Mouse (Mus musculus) neural tube, embryonic 14.5 days (tissue): ENCODE measurements around the gene Jak3. TPM values are rescaled to one million over a fixed set of nuclear protein-coding genes. Genes with fewer than 3 reads are reported as not detected.

ENCODE experiments used
- ATAC-seq: fragments of 200-750 bp; cut with Nextera tagmentation; 2 replicates; pipeline ENCODE4 v1.8.0; 2017; ENCODE audit warnings: low read depth, mild to moderate bottlenecking, moderate TSS enrichment, moderate library complexity
- H3K27ac ChIP-seq: fragments of 300-500 bp; sonication (generic); 2 replicates; pipeline ENCODE4 v1.5.1; 2014; ENCODE audit warnings: low read depth, mild to moderate bottlenecking, control low read depth, low read length, moderate library complexity, mixed read lengths
- H3K27me3 ChIP-seq: fragments of 300-500 bp; sonication (generic); 2 replicates; pipeline ENCODE4 v1.6.1; 2014; ENCODE audit warnings: low read length; ENCODE audit not compliant: control insufficient read depth, insufficient read depth
- H3K36me3 ChIP-seq: fragments of 300-500 bp; sonication (generic); 2 replicates; pipeline ENCODE4 v1.6.1; 2014; ENCODE audit warnings: low read length, mixed read lengths; ENCODE audit not compliant: control insufficient read depth, insufficient read depth
- H3K4me1 ChIP-seq: fragments of 300-500 bp; sonication (generic); 2 replicates; pipeline ENCODE4 v1.6.1; 2014; ENCODE audit warnings: low read length; ENCODE audit not compliant: control insufficient read depth, insufficient read depth
- H3K4me2 ChIP-seq: fragments of 300-500 bp; sonication (generic); 2 replicates; pipeline ENCODE4 v1.6.1; 2014; ENCODE audit warnings: mild to moderate bottlenecking, low read depth, low read length, control low read depth
- H3K4me3 ChIP-seq: fragments of 300-500 bp; sonication (generic); 2 replicates; pipeline ENCODE4 v1.5.1; 2014; ENCODE audit warnings: low read depth, low read length, control low read depth, mixed read lengths
- H3K9ac ChIP-seq: fragments of 300-500 bp; sonication (generic); replicated peaks from 2 replicates; pipeline ENCODE4 v1.6.1; 2014; ENCODE audit warnings: low read depth, mild to moderate bottlenecking, control low read depth, low read length, mixed read lengths
- H3K9me3 ChIP-seq: fragments of 300-500 bp; sonication (generic); 2 replicates; pipeline ENCODE4 v1.6.1; 2016; ENCODE audit warnings: low read length; ENCODE audit not compliant: control insufficient read depth
- WGBS: fragments of 180-500 bp; shearing (Covaris S2); extraction: QIAGEN DNeasy Blood & Tissue Kit; methylation state at CpG from one replicate; pipeline ENCODE4 v1.1.7; 2014; 5-methylcytosine and 5-hydroxymethylcytosine counted together
- polyA plus RNA-seq: library from polyadenylated mRNA; unstranded; fragments of >200 nt; fragmentation: Nextera tagmentation; extraction: Ambion mirVana; gene quantifications from 2 replicates; pipeline ENCODE4 v1.2.1, GENCODE M21; 2014

Jak3 gene
- polyA plus RNA-seq: 2.8 and 4.1 TPM in 2 replicates

GRCm38 (mm10) chr8:71676020-71676741 lies at the start of gene Jak3:
TSS of gene Jak3 (plus strand) at chr8:71676296.
- Histone ChIP-seq H3K9me3 (no peaks in the 10 kb centered on the region), H3K4me1 (peaks cover 6% of the 10 kb centered on the region; the same call in 1 of the 2 replicates), H3K27me3 (peaks cover 33% of the 10 kb centered on the region), H3K4me3 (peak within 1 kb of the TSS; percentile 63), H3K36me3 (no peaks in the 10 kb centered on the region), H3K27ac (peak within 1 kb of the TSS; percentile 62), H3K4me2 (peak within 1 kb of the TSS; percentile 78), H3K9ac (peak within 1 kb of the TSS; percentile 73)
- peak; percentile 57 for ATAC-seq
- 2% methylated on average over 40 of the region's 40 CpGs for WGBS

DNA sequence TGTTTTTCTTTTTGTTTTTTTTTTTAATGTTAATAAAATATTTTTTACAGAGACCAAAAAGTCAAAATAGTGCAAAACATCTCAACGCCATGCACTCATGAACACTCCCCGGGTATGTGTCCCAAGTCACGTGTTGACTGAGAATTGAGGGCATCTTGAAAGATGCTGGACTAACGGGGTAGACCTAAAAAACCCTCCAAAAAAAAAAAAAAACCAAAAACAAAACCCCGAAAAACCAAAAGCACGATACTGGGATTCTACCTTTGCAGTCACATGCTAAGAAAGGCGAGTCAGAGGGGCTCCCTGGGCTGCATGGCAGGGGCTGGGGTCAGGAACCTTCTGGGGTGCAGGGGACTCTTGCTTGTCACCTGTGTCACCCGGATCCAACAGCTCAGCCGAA lies 49.3 kb upstream of the Jak3 start:
- Histone ChIP-seq H3K9ac (no peak overlapping the region), H3K9me3 (no peaks in the 10 kb centered on the region), H3K27me3 (no peaks in the 10 kb centered on the region), H3K4me1 (peaks cover 10% of the 10 kb centered on the region), H3K27ac (no peak overlapping the region), H3K4me3 (no peak overlapping the region), H3K4me2 (no peak overlapping the region), H3K36me3 (peaks cover 28% of the 10 kb centered on the region)
- WGBS: 90% methylated on average over 9 of the region's 9 CpGs
- no peak for ATAC-seq

DNA sequence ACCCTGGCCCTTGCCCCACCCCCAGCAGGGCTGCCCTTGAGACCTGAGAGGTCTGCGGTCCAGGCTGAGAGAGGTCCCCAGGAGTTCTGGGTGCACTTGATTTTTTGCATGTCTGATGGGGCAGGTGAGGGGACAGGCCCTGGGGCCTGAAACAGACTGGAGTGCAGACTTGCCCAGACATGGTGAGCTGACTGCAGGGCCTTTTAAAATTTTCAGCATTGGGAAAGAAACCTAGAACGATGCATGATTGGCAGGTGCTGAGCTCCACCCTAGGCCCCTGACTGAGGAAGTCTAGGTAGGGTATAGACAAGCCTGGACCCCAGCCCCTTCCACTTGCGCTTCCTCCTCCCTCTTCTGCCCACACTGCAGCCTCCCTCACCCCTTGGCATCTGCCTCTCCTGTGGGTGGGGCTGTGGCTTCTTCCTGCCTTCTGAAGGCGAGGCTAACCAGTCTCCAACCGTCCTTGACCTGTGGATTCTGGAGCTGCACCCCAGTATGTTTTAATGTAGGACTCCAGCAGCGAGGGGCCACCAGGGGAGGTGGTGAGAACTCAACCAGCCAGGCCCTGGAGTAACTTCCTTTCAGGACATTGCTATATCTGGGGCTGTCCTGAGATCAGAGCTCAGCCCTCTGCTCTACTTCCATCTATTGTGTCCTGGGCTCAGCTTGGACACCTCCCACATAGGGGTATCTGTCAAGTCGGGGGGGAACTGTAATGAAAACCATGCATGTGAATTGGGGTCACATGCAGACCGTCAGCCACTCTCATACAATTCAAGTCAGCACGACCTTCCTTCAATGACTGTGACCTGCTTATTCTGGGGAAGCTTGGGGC lies 48.6 kb upstream of the Jak3 start:
- H3K4me1 ChIP-seq: peaks cover 10% of the 10 kb centered on the region
- no peaks in the 10 kb centered on the region for H3K9me3 ChIP-seq
- 60% methylated on average over 9 of the region's 9 CpGs for WGBS
- H3K4me2 ChIP-seq: no peak overlapping the region
- H3K4me3 ChIP-seq: no peak overlapping the region
- no peak overlapping the region for H3K9ac ChIP-seq
- no peak for ATAC-seq
- H3K27me3 ChIP-seq: no peaks in the 10 kb centered on the region
- H3K27ac ChIP-seq: no peak overlapping the region; the same call in 1 of the 2 replicates
- peaks cover 21% of the 10 kb centered on the region for H3K36me3 ChIP-seq

DNA sequence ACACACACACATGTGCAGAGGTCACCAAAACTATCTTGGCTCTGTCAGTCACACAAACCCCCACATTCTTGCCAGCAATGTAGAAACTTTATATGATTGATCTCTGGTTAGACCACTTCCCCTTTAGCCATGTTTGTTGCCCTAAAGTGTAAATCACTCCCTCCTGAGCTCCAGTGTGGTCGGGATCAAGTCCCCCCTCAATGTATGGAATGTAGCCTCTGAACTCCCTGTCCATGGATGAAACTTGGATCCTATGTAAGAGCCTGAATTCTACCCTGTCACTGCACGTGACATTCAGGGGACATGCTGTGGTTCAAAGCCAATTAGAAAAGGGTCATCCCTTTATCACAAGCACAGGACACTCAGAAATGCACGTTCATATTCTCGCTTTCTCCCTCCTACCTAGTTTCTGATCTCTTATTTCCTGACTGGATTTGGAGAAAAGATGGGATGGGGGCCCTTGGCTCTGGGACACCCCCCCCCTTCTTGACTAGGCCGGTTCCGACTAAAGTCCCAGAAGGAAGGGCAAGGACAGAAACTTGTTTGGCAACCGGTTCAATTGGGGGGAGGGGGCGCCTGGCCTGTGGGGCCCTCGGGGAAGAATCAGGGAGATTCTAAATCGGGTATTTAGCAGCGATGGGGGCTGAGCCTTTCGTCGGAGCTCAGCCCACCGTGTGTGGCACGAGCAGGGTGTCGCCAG lies 47.5 kb upstream of the Jak3 start:
- peak overlapping the region; percentile 39 for H3K4me3 ChIP-seq
- H3K4me2 ChIP-seq: peak overlapping the region; percentile 92
- peaks cover 10% of the 10 kb centered on the region for H3K36me3 ChIP-seq
- peak overlapping the region; percentile 66 for H3K9ac ChIP-seq
- ATAC-seq: no peak
- H3K27me3 ChIP-seq: no peaks in the 10 kb centered on the region
- peaks cover 10% of the 10 kb centered on the region for H3K4me1 ChIP-seq
- 10% methylated on average over 16 of the region's 16 CpGs for WGBS
- no peaks in the 10 kb centered on the region for H3K9me3 ChIP-seq
- H3K27ac ChIP-seq: peak overlapping the region; percentile 80

DNA sequence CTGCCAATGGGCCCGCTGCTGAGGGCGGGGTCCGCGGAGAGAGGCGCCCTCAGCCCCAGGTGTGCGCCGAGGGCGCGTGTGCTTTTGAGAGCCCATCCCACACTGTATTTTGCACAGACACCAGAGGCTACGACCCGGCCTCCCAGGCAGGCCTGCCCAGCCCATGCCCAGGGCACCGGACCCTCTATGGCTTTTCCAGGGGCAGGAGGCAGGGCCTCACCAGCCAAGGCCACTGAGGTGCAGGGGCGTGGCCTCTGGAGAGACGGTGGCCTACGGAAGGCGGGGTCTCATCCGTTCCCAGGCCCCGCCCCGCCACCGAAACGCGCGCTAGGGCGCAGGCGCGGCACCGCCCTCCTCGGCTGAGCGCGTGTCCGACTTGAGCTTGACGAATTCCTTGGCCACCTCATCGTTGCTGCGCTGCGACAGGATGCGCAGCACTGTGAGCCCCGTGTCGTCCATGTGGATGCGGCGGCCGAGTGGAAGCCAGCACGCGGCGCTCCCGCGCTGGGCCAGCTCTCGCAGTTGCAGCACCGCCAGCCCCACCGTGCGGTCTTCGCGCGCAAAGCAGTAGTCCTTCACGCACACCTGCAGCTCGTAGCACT lies 46.9 kb upstream of the Jak3 start:
- Histone ChIP-seq H3K27me3 (no peaks in the 10 kb centered on the region), H3K4me1 (peaks cover 10% of the 10 kb centered on the region), H3K27ac (peak overlapping the region; percentile 80), H3K9ac (peak overlapping the region; percentile 66), H3K36me3 (peaks cover 4% of the 10 kb centered on the region; the same call in 1 of the 2 replicates), H3K4me3 (peak overlapping the region; percentile 39), H3K9me3 (no peaks in the 10 kb centered on the region), H3K4me2 (peak overlapping the region; percentile 92)
- WGBS: under 1% methylated on average over 55 of the region's 55 CpGs
- peak; percentile 87 for ATAC-seq

- peak overlapping the region; percentile 80; the same call in 1 of the 2 replicates for H3K27ac ChIP-seq
- H3K4me2 ChIP-seq: peak overlapping the region; percentile 92
- no peaks in the 10 kb centered on the region; the same call in 1 of the 2 replicates for H3K36me3 ChIP-seq
- H3K27me3 ChIP-seq: no peaks in the 10 kb centered on the region
- H3K9me3 ChIP-seq: no peaks in the 10 kb centered on the region
- peak overlapping the region; percentile 66 for H3K9ac ChIP-seq
- ATAC-seq: peak; percentile 31
- peaks cover 10% of the 10 kb centered on the region for H3K4me1 ChIP-seq
- H3K4me3 ChIP-seq: peak overlapping the region; percentile 39
- 5% methylated on average over 25 of the region's 25 CpGs for WGBS
Observed at GRCm38 (mm10) chr8:71629781-71630212, 46.3 kb upstream of the Jak3 start.

GRCm38 (mm10) chr8:71630761-71631160 lies 45.3 kb upstream of the Jak3 start:
- H3K4me2 ChIP-seq: no peak overlapping the region
- no peak for ATAC-seq
- WGBS: 83% methylated on average over 6 of the region's 6 CpGs
- 0 out of 2 replicates have a peak, but pooled peaks cover 4% of the 10 kb centered on the region for H3K27me3 ChIP-seq
- no peaks in the 10 kb centered on the region; the same call in none of the 2 replicates for H3K36me3 ChIP-seq
- no peaks in the 10 kb centered on the region for H3K9me3 ChIP-seq
- H3K4me3 ChIP-seq: no peak overlapping the region
- H3K27ac ChIP-seq: no peak overlapping the region
- H3K4me1 ChIP-seq: peaks cover 10% of the 10 kb centered on the region
- no peak overlapping the region for H3K9ac ChIP-seq

DNA sequence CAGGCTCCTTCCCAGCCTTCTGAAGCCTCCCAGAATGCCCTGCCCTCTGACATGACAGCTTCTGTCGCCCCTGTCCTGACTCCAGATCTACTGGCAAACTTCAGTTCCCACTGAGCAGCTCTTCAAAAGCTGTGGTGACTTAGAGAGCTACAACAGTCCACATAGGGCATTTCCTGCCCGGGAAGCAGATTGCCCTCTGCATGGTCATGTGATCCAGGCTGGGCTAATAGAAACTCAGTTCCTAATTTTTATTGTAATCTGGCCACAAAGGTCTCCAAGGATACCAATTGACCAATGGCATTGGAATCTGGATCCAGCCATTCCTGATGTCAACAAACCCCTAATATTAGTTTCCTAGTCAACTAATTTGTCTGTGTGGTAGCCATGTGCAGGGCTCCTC lies 44.2 kb upstream of the Jak3 start:
- ATAC-seq: no peak
- 0 out of 2 replicates have a peak, but pooled peaks cover 4% of the 10 kb centered on the region for H3K27me3 ChIP-seq

More for the DNA sequence above, 44.2 kb upstream of the Jak3 start:
- Histone ChIP-seq H3K9me3 (no peaks in the 10 kb centered on the region), H3K4me2 (no peak overlapping the region), H3K9ac (no peak overlapping the region), H3K4me3 (no peak overlapping the region), H3K27ac (no peak overlapping the region), H3K4me1 (peaks cover 10% of the 10 kb centered on the region), H3K36me3 (no peaks in the 10 kb centered on the region; the same call in none of the 2 replicates)
- WGBS: 52% methylated on average over 2 of the region's 2 CpGs
